ENCODE assay signal across 8 mouse cellular contexts in the genomic region with DNA sequence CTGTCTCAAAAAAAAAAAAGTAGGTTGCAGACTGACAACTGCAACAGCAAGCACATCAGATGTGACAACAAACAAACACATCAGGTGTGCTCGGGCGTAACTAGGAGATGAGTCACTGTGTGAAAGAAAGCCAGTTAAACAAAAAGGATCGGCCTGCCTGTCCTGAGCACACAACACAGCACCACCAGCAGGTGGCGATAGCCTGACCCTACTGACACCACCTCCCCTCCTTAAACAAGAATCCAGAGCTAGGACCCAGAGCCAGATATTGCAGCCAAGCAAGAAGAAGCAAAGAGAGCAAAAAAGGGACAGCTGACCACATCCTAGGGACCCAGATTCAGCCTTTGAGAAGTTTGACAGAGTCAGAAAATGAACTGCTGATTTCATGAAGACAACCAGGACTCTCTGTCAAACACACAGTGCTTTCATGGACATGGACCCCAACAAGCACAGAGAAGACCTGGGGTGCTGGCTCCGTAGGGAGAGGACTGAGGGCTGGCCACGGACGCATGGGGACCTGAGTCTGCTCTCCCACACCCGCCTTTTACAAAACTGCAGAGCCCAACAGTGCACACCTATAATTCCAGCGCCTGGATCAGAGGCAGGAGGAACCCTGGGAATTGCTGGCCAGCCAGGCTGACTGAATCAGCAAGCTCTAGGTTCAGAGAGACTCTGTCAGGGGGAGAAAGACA. TPM values are rescaled to one million over a fixed set of nuclear protein-coding genes. Genes with fewer than 3 reads are reported as not detected.
A peak's percentile ranks its signal among the peaks of the same experiment; 100 is the strongest.
DNase-seq lines count a peak whose midpoint lies in the region; ATAC-seq and TF ChIP-seq lines count a peak whose summit lies in the region.

No protein-coding gene starts in this region.

- TF ChIP-seq CTCF in E14TG2a.4 (conservative IDR thresholded peaks at IDR 0.05; ENCODE audit: low read length), result peak; percentile 84
- TF ChIP-seq CTCF in lung, postnatal 0 days (IDR thresholded peaks at IDR 0.05), result peak; percentile 86
- peak; percentile 83; the same call in 1 of the 2 replicates for TF ChIP-seq CTCF in spleen, adult 2 months (IDR thresholded peaks at IDR 0.05; ENCODE audit: extremely low read depth, insufficient read depth, insufficient read length, insufficient replicate concordance)

- WGBS in lung, postnatal 0 days, result 41% methylated on average over 9 of the region's 9 CpGs
- 56% methylated on average over 9 of the region's 9 CpGs for WGBS in spleen, adult 2 months

- H3K27me3 ChIP-seq in E14TG2a.4 (ENCODE audit: insufficient read depth, low read length), result no peaks in the 10 kb centered on the region
- H3K27me3 ChIP-seq in lung, postnatal 0 days (replicated peaks; ENCODE audit: insufficient read depth, low read length), result no peaks in the 10 kb centered on the region
- H3K27me3 ChIP-seq in spleen, adult 2 months (ENCODE audit: control insufficient read depth, insufficient read depth, low read length), result no peaks in the 10 kb centered on the region

- H3K27ac ChIP-seq in lung, postnatal 0 days (ENCODE audit: low read length), result no peak overlapping the region
- no peak overlapping the region for H3K27ac ChIP-seq in spleen, adult 2 months (ENCODE audit: insufficient read depth, low read length)

- peak; percentile 67 for ATAC-seq in lung, postnatal 0 days

- TF ChIP-seq POLR2A in spleen, adult 2 months (IDR thresholded peaks at IDR 0.05; ENCODE audit: low read depth, low read length), result no peak

- H3K4me2 ChIP-seq in lung, postnatal 0 days (replicated peaks; ENCODE audit: low read depth, low read length), result no peak overlapping the region

- no peaks in the 10 kb centered on the region for H3K9me3 ChIP-seq in E14TG2a.4 (ENCODE audit: low read length)
- no peaks in the 10 kb centered on the region for H3K9me3 ChIP-seq in lung, postnatal 0 days (ENCODE audit: low read length)

- peak; percentile 30 to 40 for DNase-seq in frontal cortex, postnatal 10 days (ENCODE audit: low spot score in 2 of 2)
- no peak for DNase-seq in frontal cortex, postnatal 25 days (ENCODE audit: low spot score in 2 of 2)
- peak; percentile 56 for DNase-seq in c-Kit-positive CD71-negative TER-119-negative erythroid progenitor cells, embryonic 14.5 days (ENCODE audit: low read depth)
- DNase-seq in gastrocnemius, adult 18-20 months (ENCODE audit: low spot score), result peak; percentile 64
- peak; percentile 76 for DNase-seq in kidney, adult 9 months
- DNase-seq in lung, postnatal 0 days (ENCODE audit: low spot score), result peak; percentile 86
- DNase-seq in spleen, adult 2 months (ENCODE audit: low read depth in 1 of 2, low spot score in 2 of 2), result peak; percentile 12 to 33

- H3K36me3 ChIP-seq in E14TG2a.4 (ENCODE audit: insufficient read depth, low read length), result no peaks in the 10 kb centered on the region
- no peaks in the 10 kb centered on the region for H3K36me3 ChIP-seq in lung, postnatal 0 days (ENCODE audit: insufficient read depth, low read length)
- H3K36me3 ChIP-seq in spleen, adult 2 months (ENCODE audit: control insufficient read depth, insufficient read depth, low read length), result no peaks in the 10 kb centered on the region

- no peak for TF ChIP-seq EP300 in lung, postnatal 0 days (IDR thresholded peaks at IDR 0.05)

- no peak overlapping the region for H3K9ac ChIP-seq in lung, postnatal 0 days (replicated peaks; ENCODE audit: low read depth)

- no peak overlapping the region for H3K4me3 ChIP-seq in E14TG2a.4 (replicated peaks; ENCODE audit: low read length)
- no peak overlapping the region for H3K4me3 ChIP-seq in lung, postnatal 0 days (ENCODE audit: low read depth, low read length)
- H3K4me3 ChIP-seq in spleen, adult 2 months (ENCODE audit: extremely low read depth, insufficient read depth, insufficient read length), result no peak overlapping the region

- H3K4me1 ChIP-seq in E14TG2a.4 (replicated peaks; ENCODE audit: low read depth, low read length), result peaks cover 37% of the 10 kb centered on the region
- H3K4me1 ChIP-seq in lung, postnatal 0 days (ENCODE audit: insufficient read depth, low read depth, low read length), result peaks cover 10% of the 10 kb centered on the region; the same call in 1 of the 2 replicates
- no peaks in the 10 kb centered on the region for H3K4me1 ChIP-seq in spleen, adult 2 months (ENCODE audit: control insufficient read depth, insufficient read depth, insufficient read length)

RNA-seq across cellular contexts. Expression of gene Rab11fip3, which starts 28.1 kb away (rescaled TPM):
- total RNA-seq in gastrocnemius, adult 18-20 months (2021), result 10 to 100 TPM; 88.9 to 96.2 TPM
- polyA plus RNA-seq in lung, postnatal 0 days (2015; fragmentation: Nextera tagmentation; extraction: Ambion mirVana), result 7.2 and 9.3 TPM in 2 replicates
- 13.3 and 13.6 TPM in 2 replicates for polyA plus RNA-seq in spleen, adult 2 months (2012; rRNA removed)

RNA-seq across cellular contexts. Expression of gene Decr2, which starts 48.9 kb away (rescaled TPM):
- total RNA-seq in gastrocnemius, adult 18-20 months (2021), result 1 to 10 TPM; 2.6 to 2.8 TPM
- 18.7 and 23.8 TPM in 2 replicates for polyA plus RNA-seq in lung, postnatal 0 days (2015; fragmentation: Nextera tagmentation; extraction: Ambion mirVana)
- 5.7 and 5.8 TPM in 2 replicates for polyA plus RNA-seq in spleen, adult 2 months (2012; rRNA removed)

RNA-seq across cellular contexts. Expression of gene Nme4, which starts 54.1 kb away (rescaled TPM):
- 1 to 10 TPM; 2.5 to 2.9 TPM for total RNA-seq in gastrocnemius, adult 18-20 months (2021)
- polyA plus RNA-seq in lung, postnatal 0 days (2015; fragmentation: Nextera tagmentation; extraction: Ambion mirVana), result 8.5 and 9.2 TPM in 2 replicates
- 13.7 and 17.7 TPM in 2 replicates for polyA plus RNA-seq in spleen, adult 2 months (2012; rRNA removed)

RNA-seq across cellular contexts. Expression of gene Capn15, which starts 55.7 kb away (rescaled TPM):
- total RNA-seq in gastrocnemius, adult 18-20 months (2021), result 1 to 10 TPM; 4.4 to 6.5 TPM
- polyA plus RNA-seq in lung, postnatal 0 days (2015; fragmentation: Nextera tagmentation; extraction: Ambion mirVana), result 12.7 and 13.9 TPM in 2 replicates
- polyA plus RNA-seq in spleen, adult 2 months (2012; rRNA removed), result 35.0 and 45.9 TPM in 2 replicates

Comparison
In these comparisons a context has a peak if more than half of its experiments do, and no peak if none do; other contexts are left out.
1. DNase-seq: peak in frontal cortex, postnatal 10 days (2 of 2), c-Kit-positive CD71-negative TER-119-negative erythroid progenitor cells, embryonic 14.5 days (single experiment), gastrocnemius, adult 18-20 months (single experiment), kidney, adult 9 months (single experiment), lung, postnatal 0 days (single experiment) and spleen, adult 2 months (2 of 2); none in frontal cortex, postnatal 25 days (0 of 2).
2. Peak in every context shown above with its lines, with median percentiles within 50 percentile points of each other: CTCF ChIP-seq.